Mouse (Mus musculus) retina, postnatal 7 days (tissue): Measurements from ENCODE around the gene Foxp1.

Experiments
- DNase-seq: peaks from one replicate; pipeline ENCODE4 v3.0.0-alpha.2; 2012; ENCODE audit warnings: low read depth, low spot score

Foxp1 gene

DNA sequence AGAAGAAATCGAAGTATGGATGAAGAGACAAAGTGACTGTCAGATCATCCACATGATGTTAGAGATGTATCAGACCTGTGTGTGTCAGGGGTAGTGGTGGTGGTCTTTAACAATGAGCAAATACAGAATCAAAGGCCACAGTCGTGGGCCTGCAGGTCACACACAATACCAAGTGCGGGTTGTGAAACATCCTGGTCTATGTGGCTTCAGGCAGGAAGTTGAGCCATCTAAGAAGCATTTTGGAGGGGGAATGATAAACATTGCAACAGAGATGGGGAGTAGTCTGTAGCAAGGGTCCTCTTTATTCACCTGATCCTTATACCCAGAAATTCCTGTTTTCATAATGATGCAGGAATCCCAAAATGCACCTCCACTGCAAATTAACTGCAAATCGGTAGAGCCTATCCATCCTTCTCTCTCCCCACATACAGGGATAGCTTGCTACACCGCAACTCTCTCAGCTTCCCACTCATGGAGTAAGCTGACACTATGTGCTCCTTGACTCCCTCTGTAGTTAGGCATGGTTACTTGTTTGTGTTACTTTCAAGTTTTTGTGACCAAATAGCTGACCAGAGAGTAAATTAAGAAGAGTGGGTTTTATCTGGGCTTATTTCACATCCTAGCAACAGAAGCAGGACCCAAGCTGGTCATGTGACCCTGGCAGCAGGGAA lies 310.7 kb downstream of the Foxp1 start:
- DNase-seq = no peak

DNA sequence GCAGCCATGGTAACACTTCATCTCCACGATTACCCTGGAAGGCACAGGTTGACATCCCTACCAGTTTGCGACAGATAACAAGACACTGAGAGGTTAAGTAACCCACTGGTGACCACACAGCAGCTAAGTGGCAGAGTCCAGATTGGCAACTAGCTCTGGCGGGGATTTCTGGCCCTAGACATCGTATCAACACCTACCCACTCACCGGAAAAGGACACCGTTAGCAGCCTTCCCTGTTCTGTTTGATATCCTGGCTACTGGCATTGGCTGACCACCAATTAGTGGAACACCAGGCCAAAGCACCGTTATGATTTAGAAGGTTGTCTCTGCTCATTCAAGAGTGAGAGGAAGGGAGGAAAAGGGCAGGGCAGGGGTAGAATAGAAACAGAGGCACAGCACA lies 312.4 kb downstream of the Foxp1 start:
- DNase-seq = no peak

DNA sequence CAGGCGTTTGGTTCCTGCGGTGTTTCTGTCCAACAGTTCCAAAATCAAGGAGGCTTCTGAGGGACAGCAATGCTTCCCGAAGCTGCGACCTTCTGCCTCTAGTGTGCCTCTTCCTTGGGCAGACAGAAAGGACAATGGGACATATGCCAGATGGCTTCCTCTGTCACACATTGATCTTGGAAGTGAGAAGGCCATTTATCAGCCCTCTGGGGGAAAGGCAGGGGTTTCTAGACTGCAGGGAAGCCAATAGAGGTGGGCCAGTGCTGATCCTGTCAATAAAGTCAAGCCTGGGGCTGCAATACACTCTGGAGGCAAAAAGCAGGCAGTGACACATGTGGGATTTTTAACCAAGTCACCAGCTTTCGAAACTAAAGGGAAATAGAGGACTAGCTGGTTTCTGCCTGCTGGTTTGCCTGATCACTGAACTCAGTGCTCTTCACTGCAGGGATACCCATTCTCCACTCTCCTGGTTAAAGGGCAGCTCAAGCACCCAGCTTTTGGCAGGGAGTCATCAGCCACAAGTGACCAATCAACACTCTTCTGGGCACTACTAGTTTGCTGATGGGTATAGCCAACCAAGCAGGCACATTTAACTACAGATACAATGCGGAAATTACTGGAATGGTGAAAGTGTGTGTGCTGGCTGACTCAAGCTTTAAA lies 315.2 kb downstream of the Foxp1 start:
- DNase-seq = no peak

DNA sequence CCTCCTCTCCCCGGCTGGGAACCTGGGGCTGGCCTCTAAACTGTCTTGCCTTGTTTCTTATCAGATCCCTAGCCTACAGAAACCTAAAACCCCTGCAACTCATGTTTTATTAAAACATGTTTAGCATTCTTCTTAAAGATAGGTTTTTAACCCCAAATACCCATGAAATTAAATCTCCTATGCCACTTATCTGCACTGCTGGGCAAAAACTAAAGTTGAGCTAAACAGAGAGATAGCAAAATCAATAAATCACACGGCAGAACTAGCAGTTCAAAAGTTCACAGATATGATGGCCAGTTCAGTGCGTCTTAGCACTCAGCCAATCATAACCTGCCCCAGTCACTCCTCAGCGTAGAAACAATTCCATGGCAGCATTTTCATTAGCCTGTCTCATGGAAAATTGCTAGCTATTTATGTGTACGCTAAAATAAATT lies 316.1 kb downstream of the Foxp1 start:
- no peak for DNase-seq

DNA sequence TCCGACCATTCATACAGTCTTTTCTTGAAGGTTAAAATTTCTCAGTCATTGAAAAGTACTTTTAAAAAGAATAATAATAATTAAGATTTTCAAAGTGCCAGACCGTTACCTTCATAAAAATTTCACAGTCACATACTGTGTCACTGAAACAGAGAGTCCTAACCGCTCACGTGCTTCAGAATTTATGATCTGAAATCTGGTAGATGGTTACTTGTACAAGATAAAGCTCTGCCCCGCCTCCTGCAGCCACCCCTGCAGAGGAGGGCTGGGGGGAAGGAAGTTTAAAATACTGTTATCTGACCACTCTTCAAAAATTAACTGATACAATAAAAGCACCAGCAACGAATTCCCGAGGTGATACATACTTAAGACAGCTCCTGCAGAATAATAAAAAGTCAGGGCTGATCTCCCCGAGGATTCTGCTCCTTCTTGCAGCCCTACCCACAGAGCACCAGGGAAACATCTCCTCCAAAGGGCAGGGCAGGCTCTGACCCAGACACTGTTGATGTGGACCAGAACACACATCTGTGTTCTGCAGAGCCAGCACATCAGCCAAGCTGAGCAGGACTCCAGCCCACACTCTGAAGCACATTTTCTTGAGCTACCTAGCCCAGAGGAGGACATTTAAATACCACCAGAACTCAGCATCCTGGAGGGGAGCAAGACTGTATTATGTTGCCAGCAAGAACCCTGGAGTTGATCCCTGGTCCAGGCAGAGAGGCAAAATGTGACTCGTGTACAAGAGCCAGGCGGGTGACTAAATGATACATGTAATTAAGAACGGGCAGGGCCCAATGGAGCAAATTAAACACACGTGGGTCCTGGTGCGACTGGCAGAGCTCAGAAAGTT lies 316.7 kb downstream of the Foxp1 start:
- DNase-seq = no peak

DNA sequence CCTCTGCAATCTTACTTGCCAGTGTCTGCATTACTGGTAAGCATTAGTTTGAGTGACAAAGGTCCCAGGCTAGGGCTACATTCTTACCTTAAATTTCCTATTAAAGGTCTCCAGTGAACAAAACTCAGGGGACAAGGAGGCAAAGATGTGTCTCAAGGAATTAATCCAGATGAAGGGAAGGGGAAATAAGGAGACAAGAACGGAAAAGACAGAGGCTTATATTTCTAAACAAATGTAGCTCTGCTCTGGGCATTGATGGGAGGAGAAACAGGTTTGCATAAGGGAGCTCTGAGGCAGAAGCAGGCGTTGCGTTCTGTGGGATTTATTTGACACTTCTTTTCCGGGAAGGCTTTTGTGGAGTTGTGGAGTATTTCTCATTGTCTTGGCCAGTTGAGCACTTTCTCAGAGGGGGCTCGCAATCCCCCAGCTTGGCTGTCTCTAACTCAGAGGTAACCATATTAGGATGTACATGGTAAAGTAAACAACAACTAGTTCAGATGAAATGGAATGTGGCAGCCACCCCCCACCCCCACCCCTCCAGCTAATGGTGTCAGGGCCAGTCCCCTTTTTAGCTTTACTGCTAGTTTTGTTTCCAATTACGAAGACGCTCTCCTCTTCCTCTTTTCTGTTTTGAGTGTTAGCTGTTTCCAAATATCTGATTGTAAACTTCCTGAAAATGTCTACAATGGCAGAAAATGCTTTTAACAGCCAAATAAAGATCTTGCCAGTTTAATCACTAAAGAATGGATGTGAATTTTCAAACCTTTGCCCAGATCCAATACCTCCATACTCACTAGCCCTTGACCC lies 317.5 kb downstream of the Foxp1 start:
- no peak for DNase-seq

DNA sequence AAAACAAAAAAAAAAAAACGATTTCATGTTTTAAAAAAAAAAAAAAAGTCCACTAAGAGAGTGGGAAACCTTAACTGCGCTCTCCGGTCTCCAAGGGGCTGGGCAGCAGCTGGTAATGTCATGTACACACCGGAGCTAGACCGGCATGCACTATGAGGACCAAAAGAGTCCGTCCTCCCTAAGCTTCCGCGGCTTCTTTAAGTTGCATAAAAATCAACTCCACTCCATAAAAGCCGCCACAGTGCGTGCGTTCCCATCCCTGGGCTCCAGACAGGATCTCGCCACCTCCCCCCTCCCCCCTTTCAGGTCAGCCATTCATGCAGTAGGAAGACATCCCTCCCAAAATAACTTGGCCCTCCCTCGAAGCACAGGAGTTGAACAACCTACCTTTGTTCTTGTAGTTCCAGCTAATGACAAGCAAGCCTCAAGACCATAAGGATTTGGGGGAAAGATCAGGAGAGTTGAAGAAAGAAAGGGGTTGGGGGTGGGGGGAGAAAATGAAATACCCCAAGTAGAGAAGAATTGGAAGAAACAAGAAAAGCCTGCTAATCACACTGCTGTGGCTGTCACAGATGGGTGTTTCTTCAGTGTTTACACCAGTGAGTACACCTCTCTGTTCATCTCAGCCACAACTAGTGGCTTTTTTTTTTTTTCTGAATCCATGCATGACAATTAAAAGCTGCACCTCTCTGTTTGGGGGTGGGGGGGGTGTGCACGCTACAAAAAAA lies 318.3 kb downstream of the Foxp1 start:
- DNase-seq = no peak

DNA sequence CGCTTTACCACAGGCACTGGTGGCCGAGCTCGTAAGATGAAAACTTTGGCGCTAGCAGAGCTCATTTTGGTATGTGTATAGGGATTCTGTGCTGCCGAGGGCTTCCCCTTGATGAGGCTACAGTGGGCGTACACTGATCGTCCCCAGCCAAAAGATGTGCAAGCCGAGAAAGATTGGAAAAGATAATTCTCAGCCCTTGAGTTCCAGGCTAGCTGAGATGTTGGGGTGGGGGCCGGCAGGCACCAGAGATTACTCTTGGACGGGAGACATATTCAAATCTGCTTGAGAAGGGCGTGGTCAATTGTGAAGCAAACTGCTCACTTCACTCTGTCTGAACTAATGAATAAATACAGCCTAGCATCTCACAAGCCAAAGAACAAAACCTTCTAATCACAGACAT lies 319.3 kb downstream of the Foxp1 start:
- DNase-seq = no peak

DNA sequence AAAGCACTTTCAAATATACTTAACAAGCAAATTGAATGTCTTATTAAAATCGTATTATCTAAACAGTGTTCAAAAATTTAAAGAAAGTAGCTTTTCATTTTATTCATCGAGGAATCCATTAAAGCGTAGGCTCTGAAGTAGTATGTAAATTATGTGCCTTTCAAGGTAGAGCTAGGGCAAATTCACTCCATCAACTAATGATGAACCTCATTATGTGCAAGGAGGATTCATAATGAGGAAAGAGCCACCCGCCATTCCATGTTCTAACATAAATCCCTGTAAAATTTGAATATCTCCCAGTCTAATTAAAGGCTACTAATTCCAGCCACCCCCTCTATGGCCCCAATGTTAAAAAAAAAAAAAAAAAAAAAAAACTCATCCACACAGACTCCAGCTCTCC lies 319.7 kb downstream of the Foxp1 start:
- DNase-seq = no peak

DNA sequence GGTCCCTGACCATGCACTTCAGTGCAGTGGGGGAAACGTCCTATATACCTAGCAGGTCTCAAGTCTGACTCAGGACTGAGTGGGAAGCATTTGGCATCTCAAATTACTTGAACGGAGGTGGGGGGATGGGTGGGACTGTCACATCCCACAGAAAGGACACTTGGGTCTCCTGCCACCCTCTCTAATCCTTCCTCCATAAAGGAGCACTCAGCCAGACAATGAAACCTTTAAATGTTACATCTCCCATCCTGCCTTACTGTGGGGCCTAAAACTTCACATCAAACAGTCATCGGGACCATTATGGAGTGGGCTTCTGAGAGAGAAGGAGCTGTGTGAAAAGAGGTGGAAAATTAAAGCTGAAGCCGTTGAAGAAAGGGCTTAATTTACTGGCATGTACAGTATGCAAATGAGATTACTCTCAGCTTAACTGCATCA lies 321.2 kb downstream of the Foxp1 start:
- no peak for DNase-seq

DNA sequence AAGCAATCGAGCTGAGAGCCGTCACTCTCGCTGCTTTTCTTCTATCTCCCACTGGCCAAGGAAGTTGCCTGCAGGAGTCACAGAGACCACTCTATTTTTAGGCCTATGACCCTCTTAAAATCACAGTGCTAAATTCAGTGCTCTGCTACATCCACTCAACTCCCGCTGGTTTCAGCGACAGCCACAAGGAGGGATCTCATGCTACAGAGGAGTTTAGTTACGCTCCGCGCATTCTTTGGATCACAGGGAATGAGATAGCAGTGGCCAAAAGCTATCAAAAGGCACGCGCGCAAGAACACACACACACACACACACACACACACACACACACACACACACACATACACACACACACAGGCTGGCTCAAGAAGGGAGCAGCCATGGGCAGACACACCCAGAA lies 321.9 kb downstream of the Foxp1 start:
- no peak for DNase-seq

DNA sequence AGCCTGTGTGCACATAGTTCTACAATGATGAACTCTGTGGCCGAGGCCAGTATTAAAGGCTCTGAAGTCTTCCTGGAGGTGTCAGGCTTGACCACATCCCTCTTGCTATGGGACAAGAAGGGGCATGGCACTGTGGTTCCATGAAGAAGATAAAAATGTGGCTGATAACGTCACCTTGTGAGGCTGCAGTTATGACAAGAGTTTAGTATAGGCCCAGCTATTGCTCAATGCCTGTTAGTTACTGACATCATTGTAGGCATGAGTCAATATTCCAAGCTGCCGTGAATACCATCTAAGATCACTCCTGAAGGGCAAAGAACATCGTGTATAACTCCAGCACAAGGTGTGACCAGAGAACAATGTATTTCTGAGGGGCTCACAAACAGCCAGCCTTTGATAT lies 323.2 kb downstream of the Foxp1 start:
- no peak for DNase-seq

DNA sequence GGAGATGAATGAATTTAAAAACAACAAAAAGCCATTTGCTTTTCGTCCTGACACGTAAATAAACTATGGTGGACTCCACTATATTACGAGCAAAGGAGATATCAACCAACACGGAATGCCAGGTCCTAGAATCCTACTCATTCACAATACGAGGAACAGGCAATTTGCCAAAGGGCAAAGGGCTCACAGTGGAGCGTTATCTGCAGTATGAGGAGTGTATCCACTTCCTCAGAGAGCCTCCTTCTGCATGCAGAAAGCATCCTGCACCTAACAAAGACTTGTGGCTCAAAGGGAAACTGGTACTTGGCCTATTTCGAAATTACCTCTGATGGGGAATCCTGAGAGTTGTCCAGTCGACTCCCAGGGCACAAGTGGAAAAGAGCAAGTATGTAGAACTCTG lies 328.8 kb downstream of the Foxp1 start:
- no peak for DNase-seq

DNA sequence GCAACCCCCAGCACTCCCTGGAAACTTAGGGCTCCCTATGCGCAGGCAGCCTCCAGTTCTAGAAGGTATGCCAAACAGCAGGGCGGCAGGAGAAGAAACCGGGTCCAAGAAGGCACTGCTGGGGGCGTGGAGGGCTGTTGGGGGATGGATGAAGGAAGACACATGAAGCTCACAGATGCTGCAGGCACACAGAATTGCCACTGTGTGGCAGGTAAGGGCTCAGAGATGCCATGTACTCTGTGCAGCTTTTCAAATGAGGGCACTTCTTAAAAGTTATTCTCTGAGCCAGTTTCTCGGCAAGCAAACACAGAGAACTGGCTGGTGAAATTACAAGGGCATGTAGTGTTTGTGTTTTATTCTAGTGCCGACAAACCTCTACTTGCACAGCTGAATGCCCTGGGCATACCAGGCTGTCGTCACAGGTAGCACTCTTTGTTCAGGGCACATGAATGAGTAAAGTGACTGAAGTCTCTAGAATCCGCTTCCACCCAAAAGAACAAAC lies 330.8 kb downstream of the Foxp1 start:
- no peak for DNase-seq

DNA sequence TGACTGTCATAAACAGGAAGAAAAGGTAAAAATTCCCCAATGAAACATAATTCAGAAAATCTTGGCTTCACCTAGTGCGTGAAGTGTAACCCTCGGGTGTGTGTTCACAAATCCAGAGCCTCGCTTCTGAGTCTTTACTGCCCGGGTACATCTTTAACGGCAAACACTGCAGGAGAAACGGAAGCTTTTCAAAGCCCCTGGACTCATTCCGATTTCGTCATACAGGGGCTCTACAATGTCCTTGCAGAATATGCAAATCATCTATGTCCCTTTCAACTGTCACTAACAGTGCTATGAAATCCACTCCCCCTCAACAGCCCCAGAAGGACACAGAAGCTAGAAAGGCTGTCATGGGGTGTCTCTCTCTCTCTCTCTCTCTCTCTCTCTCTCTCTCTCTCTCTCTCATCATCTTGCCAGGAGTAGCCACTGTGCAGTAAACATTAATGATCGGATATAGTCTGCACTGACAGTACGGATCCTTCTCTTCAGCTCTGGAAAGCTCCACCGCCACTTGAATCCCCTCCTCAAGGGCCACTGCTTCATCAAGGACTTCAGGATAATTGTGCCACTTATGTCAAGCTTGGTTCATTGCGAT lies 331.4 kb downstream of the Foxp1 start:
- no peak for DNase-seq

DNA sequence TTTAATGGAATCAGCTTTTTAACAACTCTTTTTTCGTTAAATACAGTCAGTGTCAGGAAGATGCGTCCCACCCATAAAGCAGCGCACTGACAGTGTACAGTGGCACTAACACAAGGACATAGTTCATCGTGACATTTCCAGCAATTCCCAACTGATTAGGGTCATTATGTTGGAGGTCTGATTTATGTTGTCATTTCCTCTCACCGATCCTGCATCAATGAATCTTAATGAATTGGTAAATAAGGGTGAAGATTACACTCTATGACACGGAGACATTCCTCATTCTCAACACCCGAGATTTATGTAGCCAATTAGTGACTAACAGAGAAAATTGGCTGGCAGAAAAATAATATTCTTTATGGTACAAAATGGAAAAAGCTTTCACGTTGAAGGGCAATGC lies 332.6 kb downstream of the Foxp1 start:
- no peak for DNase-seq

DNA sequence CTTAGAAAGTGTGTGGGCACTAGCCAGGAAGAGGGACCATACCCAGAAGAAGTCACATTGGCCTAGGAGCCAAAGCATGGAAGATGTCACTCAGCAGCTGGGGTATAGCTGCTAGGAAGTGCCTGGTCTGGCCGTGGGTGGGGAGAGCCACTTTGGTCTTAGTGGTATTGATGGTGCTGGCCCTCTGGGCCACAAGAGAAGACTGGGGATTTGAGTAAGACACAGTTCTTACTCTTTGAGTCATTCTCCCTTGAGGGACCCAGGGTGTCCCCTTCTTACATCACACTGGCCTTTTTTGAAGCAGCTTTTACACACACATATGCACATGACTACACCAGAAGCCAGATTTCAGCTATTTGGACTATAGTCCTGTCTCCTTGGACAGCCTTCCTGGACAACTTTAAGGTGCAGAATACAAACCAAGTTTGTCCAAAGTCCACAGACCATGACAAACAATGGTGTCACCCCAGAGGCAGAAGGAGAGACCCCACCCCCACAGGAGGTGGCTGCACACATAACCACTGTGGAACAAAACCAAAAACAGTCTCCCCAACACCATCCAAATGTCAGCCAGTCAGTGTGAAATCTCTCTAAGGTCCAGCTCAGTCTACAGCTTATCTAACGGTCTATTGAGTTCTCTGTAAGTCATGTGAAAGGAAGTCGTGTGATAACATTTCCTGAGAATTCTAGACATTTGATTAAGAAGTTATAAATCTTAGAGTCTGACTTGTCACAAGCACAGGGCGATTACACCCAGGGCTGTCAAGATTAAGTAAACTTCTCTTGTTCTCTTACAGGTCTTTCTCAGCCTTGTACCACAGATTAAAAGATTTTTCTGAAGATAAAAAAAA lies 333.9 kb downstream of the Foxp1 start:
- no peak for DNase-seq

DNA sequence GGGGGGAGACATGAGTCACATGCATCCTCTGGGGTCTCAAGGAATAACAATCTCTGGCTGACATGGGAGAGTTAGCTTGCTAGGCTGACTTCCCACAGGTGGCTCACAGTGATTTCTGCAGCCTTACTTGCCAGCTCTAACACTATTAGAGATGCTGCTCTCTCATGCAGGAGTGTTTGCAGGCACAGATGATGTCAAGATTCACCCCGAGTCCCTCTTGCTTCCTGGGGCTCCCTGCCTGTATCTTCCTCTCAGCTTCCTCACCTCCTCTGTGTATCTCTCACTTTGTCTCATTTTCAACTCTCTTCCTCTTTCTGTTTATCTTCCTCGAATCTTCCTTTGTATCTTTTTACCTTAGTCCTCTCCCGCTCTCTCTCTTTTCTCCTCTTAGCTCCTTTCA lies 334.6 kb downstream of the Foxp1 start:
- no peak for DNase-seq

DNA sequence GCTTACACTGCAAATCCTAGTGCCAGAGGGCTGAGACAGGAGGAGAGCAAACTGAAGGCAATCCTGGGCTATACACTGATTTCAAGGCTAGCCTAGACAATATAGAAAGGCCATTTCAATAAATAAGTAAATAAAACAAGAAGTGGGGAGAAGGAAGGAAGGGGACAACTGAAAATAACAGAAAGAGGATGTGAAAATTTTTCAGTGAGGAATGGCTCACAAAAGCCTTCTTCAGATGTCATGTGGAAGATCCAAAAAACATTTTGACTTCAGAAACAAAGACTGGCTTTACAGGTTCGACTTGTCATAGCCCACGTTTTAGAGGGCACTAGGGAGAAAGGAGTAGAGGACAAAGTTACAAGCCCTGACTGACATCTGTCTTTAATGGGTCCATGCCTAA lies 335.1 kb downstream of the Foxp1 start:
- no peak for DNase-seq

DNA sequence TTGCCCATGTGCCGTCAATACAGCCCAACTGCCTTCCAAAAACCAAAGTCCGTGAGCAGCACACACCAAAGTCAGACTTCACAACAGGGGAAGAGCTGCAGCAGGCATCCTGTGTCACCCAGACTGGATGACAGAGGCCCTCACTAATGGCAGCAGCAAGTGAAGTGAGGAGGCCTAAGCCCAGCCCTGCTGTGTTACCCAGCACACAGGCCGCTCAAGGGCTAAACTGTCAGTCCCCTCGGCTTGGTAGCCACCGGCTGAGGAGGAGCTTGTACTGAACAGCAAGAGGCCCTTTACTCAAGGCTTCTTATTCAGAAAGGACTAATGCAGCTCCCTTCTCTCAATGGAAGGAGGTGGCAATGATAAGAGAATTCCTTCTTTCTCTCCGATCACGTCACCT lies 336.0 kb downstream of the Foxp1 start:
- DNase-seq = no peak
